In the genomic region with DNA sequence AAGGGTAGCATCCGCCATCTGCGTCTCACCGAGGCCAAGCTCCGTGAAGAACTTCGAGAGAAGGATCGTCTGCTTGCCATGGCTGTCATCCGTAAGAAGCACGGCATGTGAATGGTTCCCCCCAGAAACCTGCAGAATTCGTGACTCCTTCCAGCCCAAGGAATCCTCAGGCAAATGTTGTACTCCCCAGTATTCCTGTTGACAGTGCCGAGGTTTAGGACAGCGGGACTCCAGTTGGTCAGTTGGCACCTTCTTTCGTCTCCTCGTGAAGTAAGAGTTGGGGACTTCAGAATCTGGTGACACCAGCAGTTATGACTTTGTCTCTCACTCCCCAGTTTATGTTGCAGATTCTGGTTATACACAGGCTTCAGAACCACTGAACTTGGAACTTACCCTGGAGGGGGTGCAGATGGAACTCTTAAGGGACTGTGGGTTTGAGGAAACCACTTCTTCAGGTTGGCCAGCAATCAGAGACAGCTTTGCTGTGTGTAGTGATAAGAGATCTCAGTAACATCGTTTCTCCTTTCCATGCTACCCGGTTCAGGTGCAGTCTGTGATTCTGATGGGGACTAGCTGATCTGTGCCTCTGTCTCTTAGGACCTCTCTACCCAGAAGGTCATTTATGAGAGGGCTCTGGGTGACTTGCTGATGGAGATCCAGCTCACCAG, we compare ENCODE assay signal across 8 mouse cellular contexts. TPM values are rescaled to one million over a fixed set of nuclear protein-coding genes. Genes with fewer than 3 reads are reported as not detected.
DNase-seq lines count a peak whose midpoint lies in the region; ATAC-seq and TF ChIP-seq lines count a peak whose summit lies in the region.

No protein-coding gene starts in this region.

- H3K4me3 ChIP-seq in left cerebral cortex, adult 2 months = peak overlapping the region; percentile 67
- peak overlapping the region; percentile 84 for H3K4me3 ChIP-seq in embryonic facial prominence, embryonic 10.5 days
- peak overlapping the region; percentile 88 for H3K4me3 ChIP-seq in hindbrain, embryonic 16.5 days (ENCODE audit: low read length)
- peak overlapping the region; percentile 66 for H3K4me3 ChIP-seq in midbrain, embryonic 16.5 days (ENCODE audit: low read depth, low read length)

- WGBS in embryonic facial prominence, embryonic 10.5 days = 30% methylated on average over 15 of the region's 15 CpGs
- 19% methylated on average over 15 of the region's 15 CpGs for WGBS in hindbrain, embryonic 16.5 days
- WGBS in midbrain, embryonic 16.5 days = 21% methylated on average over 15 of the region's 15 CpGs

- peaks cover 53% of the 10 kb centered on the region for H3K4me1 ChIP-seq in embryonic facial prominence, embryonic 10.5 days
- H3K4me1 ChIP-seq in hindbrain, embryonic 16.5 days (ENCODE audit: control insufficient read depth, insufficient read depth, low read depth, low read length) = peaks cover 41% of the 10 kb centered on the region
- H3K4me1 ChIP-seq in midbrain, embryonic 16.5 days (ENCODE audit: control insufficient read depth, insufficient read depth, low read length) = peaks cover 37% of the 10 kb centered on the region

- no peaks in the 10 kb centered on the region for H3K27me3 ChIP-seq in embryonic facial prominence, embryonic 10.5 days (replicated peaks; ENCODE audit: low read depth, poor library complexity, severe bottlenecking)
- H3K27me3 ChIP-seq in hindbrain, embryonic 16.5 days (replicated peaks; ENCODE audit: control insufficient read depth, insufficient read depth, low read length) = no peaks in the 10 kb centered on the region
- no peaks in the 10 kb centered on the region for H3K27me3 ChIP-seq in midbrain, embryonic 16.5 days (ENCODE audit: control insufficient read depth, insufficient read depth, low read depth, low read length)

- peak overlapping the region; percentile 83 for H3K9ac ChIP-seq in hindbrain, embryonic 16.5 days (ENCODE audit: low read depth, low read length)
- H3K9ac ChIP-seq in midbrain, embryonic 16.5 days (ENCODE audit: low read depth, low read length) = peak overlapping the region; percentile 84

- intact Hi-C loops in left cerebral cortex, adult 2 months (cut with DNase I) = no loop called here
- intact Hi-C loops in left cerebral cortex, postnatal 10 days (cut with DNase I) = loop anchor here (10.0 kb wide), 1 partner anchor 78 kb away; the partner anchor contains the start of genes Ctrl and Psmb10

- H3K4me2 ChIP-seq in hindbrain, embryonic 16.5 days (ENCODE audit: low read length) = peak overlapping the region; percentile 94
- peak overlapping the region; percentile 99 for H3K4me2 ChIP-seq in midbrain, embryonic 16.5 days (ENCODE audit: low read length)

- peak overlapping the region; percentile 98 for H3K27ac ChIP-seq in left cerebral cortex, adult 2 months
- H3K27ac ChIP-seq in embryonic facial prominence, embryonic 10.5 days (replicated peaks) = peak overlapping the region; percentile 95
- H3K27ac ChIP-seq in hindbrain, embryonic 16.5 days (ENCODE audit: low read depth, low read length) = peak overlapping the region; percentile 88; the same call in 1 of the 2 replicates
- H3K27ac ChIP-seq in midbrain, embryonic 16.5 days (ENCODE audit: low read length) = peak overlapping the region; percentile 84

- ATAC-seq in hindbrain, embryonic 16.5 days = no peak
- no peak for ATAC-seq in midbrain, embryonic 16.5 days

- H3K36me3 ChIP-seq in embryonic facial prominence, embryonic 10.5 days (replicated peaks) = peaks cover 20% of the 10 kb centered on the region
- no peaks in the 10 kb centered on the region for H3K36me3 ChIP-seq in hindbrain, embryonic 16.5 days (ENCODE audit: control insufficient read depth, insufficient read depth, low read length)
- H3K36me3 ChIP-seq in midbrain, embryonic 16.5 days (ENCODE audit: control insufficient read depth, insufficient read depth, low read length) = no peaks in the 10 kb centered on the region

- H3K9me3 ChIP-seq in embryonic facial prominence, embryonic 10.5 days = no peaks in the 10 kb centered on the region
- no peaks in the 10 kb centered on the region for H3K9me3 ChIP-seq in hindbrain, embryonic 16.5 days (ENCODE audit: control insufficient read depth, low read length)
- no peaks in the 10 kb centered on the region for H3K9me3 ChIP-seq in midbrain, embryonic 16.5 days (replicated peaks; ENCODE audit: control insufficient read depth, low read length, poor library complexity, severe bottlenecking)

- DNase-seq in left cerebral cortex, adult 2 months (ENCODE audit: extremely low spot score in 1 of 2, low spot score in 2 of 2) = no peak
- DNase-seq in left cerebral cortex, postnatal 10 days (ENCODE audit: extremely low spot score in 1 of 2, low spot score in 2 of 2) = no peak
- no peak for DNase-seq in embryonic facial prominence, embryonic 10.5 days (ENCODE audit: low spot score)
- no peak for DNase-seq in frontal cortex, postnatal 25 days (ENCODE audit: low spot score in 2 of 2)
- no peak for DNase-seq in right cerebral cortex, postnatal 36 days (ENCODE audit: low spot score in 2 of 2)
- DNase-seq in embryo, embryonic 11 days = no peak

- no peak for TF ChIP-seq CTCF in left cerebral cortex, adult 2 months (IDR thresholded peaks at IDR 0.05)

RNA-seq across cellular contexts. Expression of gene Thap11, which starts 1.4 kb away (rescaled TPM):
- total RNA-seq in left cerebral cortex, adult 2 months (2021) = 10 to 100 TPM; 38.1 to 41.0 TPM
- 10 to 100 TPM; 33.2 to 34.9 TPM for total RNA-seq in left cerebral cortex, postnatal 10 days (2021)
- 82.1 and 83.0 TPM in 2 replicates for polyA plus RNA-seq in embryonic facial prominence, embryonic 10.5 days (2016; fragmentation: Nextera tagmentation; extraction: Ambion mirVana)
- polyA plus RNA-seq in hindbrain, embryonic 16.5 days (2015; fragmentation: Nextera tagmentation; extraction: Ambion mirVana) = 52.5 and 55.9 TPM in 2 replicates
- polyA plus RNA-seq in midbrain, embryonic 16.5 days (2015; fragmentation: Nextera tagmentation; extraction: Ambion mirVana) = 50.6 and 53.4 TPM in 2 replicates

RNA-seq across cellular contexts. Expression of gene Cenpt, which starts 3.2 kb away (rescaled TPM):
- 10 to 100 TPM; 16.8 to 17.6 TPM for total RNA-seq in left cerebral cortex, adult 2 months (2021)
- 10 to 100 TPM; 23.7 to 26.0 TPM for total RNA-seq in left cerebral cortex, postnatal 10 days (2021)
- 49.6 and 51.2 TPM in 2 replicates for polyA plus RNA-seq in embryonic facial prominence, embryonic 10.5 days (2016; fragmentation: Nextera tagmentation; extraction: Ambion mirVana)
- 52.3 and 54.7 TPM in 2 replicates for polyA plus RNA-seq in hindbrain, embryonic 16.5 days (2015; fragmentation: Nextera tagmentation; extraction: Ambion mirVana)
- polyA plus RNA-seq in midbrain, embryonic 16.5 days (2015; fragmentation: Nextera tagmentation; extraction: Ambion mirVana) = 45.9 and 59.5 TPM in 2 replicates

RNA-seq across cellular contexts. Expression of gene Nutf2, which starts 4.1 kb away (rescaled TPM):
- 10 to 100 TPM; 29.4 to 32.8 TPM for total RNA-seq in left cerebral cortex, adult 2 months (2021)
- total RNA-seq in left cerebral cortex, postnatal 10 days (2021) = 10 to 100 TPM; 28.7 to 38.1 TPM
- 394 and 398 TPM in 2 replicates for polyA plus RNA-seq in embryonic facial prominence, embryonic 10.5 days (2016; fragmentation: Nextera tagmentation; extraction: Ambion mirVana)
- polyA plus RNA-seq in hindbrain, embryonic 16.5 days (2015; fragmentation: Nextera tagmentation; extraction: Ambion mirVana) = 118 and 158 TPM in 2 replicates
- polyA plus RNA-seq in midbrain, embryonic 16.5 days (2015; fragmentation: Nextera tagmentation; extraction: Ambion mirVana) = 146 and 153 TPM in 2 replicates

RNA-seq across cellular contexts. Expression of gene Edc4, which starts 24.4 kb away (rescaled TPM):
- 10 to 100 TPM; 64.4 to 68.5 TPM for total RNA-seq in left cerebral cortex, adult 2 months (2021)
- total RNA-seq in left cerebral cortex, postnatal 10 days (2021) = 10 to 100 TPM; 62.7 to 66.5 TPM
- polyA plus RNA-seq in embryonic facial prominence, embryonic 10.5 days (2016; fragmentation: Nextera tagmentation; extraction: Ambion mirVana) = 69.8 and 78.4 TPM in 2 replicates
- polyA plus RNA-seq in hindbrain, embryonic 16.5 days (2015; fragmentation: Nextera tagmentation; extraction: Ambion mirVana) = 47.8 and 54.4 TPM in 2 replicates
- 55.5 and 56.9 TPM in 2 replicates for polyA plus RNA-seq in midbrain, embryonic 16.5 days (2015; fragmentation: Nextera tagmentation; extraction: Ambion mirVana)

RNA-seq across cellular contexts. Expression of gene Tsnaxip1, which starts 28.8 kb away (rescaled TPM):
- total RNA-seq in left cerebral cortex, adult 2 months (2021) = under 1 TPM in 1 of 2 experiments, not detected in 1; 0.44 TPM
- total RNA-seq in left cerebral cortex, postnatal 10 days (2021) = not detected
- 0.19 and 0.40 TPM in 2 replicates for polyA plus RNA-seq in embryonic facial prominence, embryonic 10.5 days (2016; fragmentation: Nextera tagmentation; extraction: Ambion mirVana)
- 0.86 and 1.4 TPM in 2 replicates for polyA plus RNA-seq in hindbrain, embryonic 16.5 days (2015; fragmentation: Nextera tagmentation; extraction: Ambion mirVana)
- polyA plus RNA-seq in midbrain, embryonic 16.5 days (2015; fragmentation: Nextera tagmentation; extraction: Ambion mirVana) = 0.77 and 0.93 TPM in 2 replicates
